Mouse (Mus musculus): ENCODE measurements at regions not wholly inside any gene's neighbourhood (a gene's known extent, or its start where the extent isn't known, plus 50 kb on each side); places are given as distances from the start of the nearest gene placed in this dataset.

DNA sequence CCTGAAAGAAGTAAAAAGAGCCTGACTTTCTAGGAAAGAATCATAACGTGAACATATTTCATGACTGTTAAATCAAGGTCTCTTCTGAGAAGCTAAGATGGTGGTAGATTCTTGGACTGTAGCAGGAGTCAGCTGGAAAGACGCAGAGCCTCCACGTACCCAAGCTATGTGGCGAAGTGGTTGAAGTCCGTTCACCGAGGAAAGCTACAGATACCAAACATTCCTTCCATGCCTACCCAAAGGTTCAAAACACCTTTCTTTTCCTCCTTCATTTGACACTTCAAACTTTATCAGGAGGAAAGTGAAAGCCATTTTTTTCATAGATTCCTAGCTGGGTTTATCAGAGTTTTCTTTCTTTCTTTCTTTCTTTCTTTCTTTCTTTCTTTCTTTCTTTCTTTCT lies 67.5 kb upstream of the Cpeb4 start:
- TF ChIP-seq SRF (IDR thresholded peaks at IDR 0.05; ENCODE audit: control insufficient read depth, insufficient read length, low read depth) (no peak), POLR2A (IDR thresholded peaks at IDR 0.05; ENCODE audit: insufficient read length, low read depth) (no peak)

All from myocyte (in vitro differentiated cells).